Mouse (Mus musculus) hindbrain, postnatal 0 days (tissue): ENCODE results near the gene Cfap61. TPM values are rescaled to one million over a fixed set of nuclear protein-coding genes. Genes with fewer than 3 reads are reported as not detected.
A peak's percentile ranks its signal among the peaks of the same experiment; 100 is the strongest.

Experiments used
- ATAC-seq: fragments of 200-750 bp; cut with Nextera tagmentation; 2 replicates; pipeline ENCODE4 v1.8.0; 2017; ENCODE audit warnings: mild to moderate bottlenecking, moderate TSS enrichment, moderate library complexity
- DNase-seq: peaks from one replicate; pipeline ENCODE4 v3.0.0-alpha.2; 2015; ENCODE audit warnings: low spot score
- H3K27ac ChIP-seq: fragments of 300-500 bp; sonication (generic); 2 replicates; pipeline ENCODE4 v1.5.1; 2014; ENCODE audit warnings: mild to moderate bottlenecking
- H3K27me3 ChIP-seq: fragments of 300-500 bp; sonication (generic); 2 replicates; pipeline ENCODE4 v1.6.1; 2014; ENCODE audit warnings: low read length, mixed read lengths; ENCODE audit not compliant: insufficient read depth
- H3K36me3 ChIP-seq: fragments of 300-500 bp; sonication (generic); 2 replicates; pipeline ENCODE4 v1.6.1; 2014; ENCODE audit warnings: low read length, mixed read lengths; ENCODE audit not compliant: insufficient read depth
- H3K4me1 ChIP-seq: fragments of 300-500 bp; sonication (generic); 2 replicates; pipeline ENCODE4 v1.6.1; 2014; ENCODE audit warnings: antibody characterized with exemption, low read length, mixed read lengths; ENCODE audit not compliant: insufficient read depth
- H3K4me2 ChIP-seq: fragments of 300-500 bp; sonication (generic); 2 replicates; pipeline ENCODE4 v1.6.1; 2014; ENCODE audit warnings: low read depth, mild to moderate bottlenecking, low read length, moderate library complexity, mixed read lengths
- H3K4me3 ChIP-seq: fragments of 300-500 bp; sonication (generic); 2 replicates; pipeline ENCODE4 v1.5.1; 2014; ENCODE audit warnings: low read length
- H3K9ac ChIP-seq: fragments of 300-500 bp; sonication (generic); replicated peaks from 2 replicates; pipeline ENCODE4 v1.6.1; 2014; ENCODE audit warnings: mild to moderate bottlenecking, low read length, moderate library complexity, mixed read lengths
- H3K9me3 ChIP-seq: fragments of 300-500 bp; sonication (generic); 2 replicates; pipeline ENCODE4 v1.6.1; 2016; ENCODE audit warnings: low read length, mixed read lengths
- CTCF ChIP-seq: IDR thresholded peaks from 2 replicates; pipeline ENCODE4 v1.5.1; 2016; ENCODE audit warnings: antibody characterized with exemption, control low read depth, low read depth
- WGBS: fragments of 180-500 bp; shearing (Covaris S2); extraction: QIAGEN DNeasy Blood & Tissue Kit; methylation state at CpG from one replicate; pipeline ENCODE4 v1.1.7; 2014; 5-methylcytosine and 5-hydroxymethylcytosine counted together
- polyA plus RNA-seq: library from polyadenylated mRNA; unstranded; fragments of >200 nt; fragmentation: Nextera tagmentation; extraction: Ambion mirVana; gene quantifications from 2 replicates; pipeline ENCODE4 v1.2.1, GENCODE M21; 2015
- total RNA-seq: library from RNA; depleted of rRNA; stranded (reverse); fragments of >200 nt; gene quantifications from 2 replicates; pipeline ENCODE4 v1.2.3, GENCODE M21; 2014; rRNA removed

The Cfap61 gene
- total and polyA plus RNA-seq, 2 experiments from 2014 or later, result 3.7 to 4.1 TPM

DNA sequence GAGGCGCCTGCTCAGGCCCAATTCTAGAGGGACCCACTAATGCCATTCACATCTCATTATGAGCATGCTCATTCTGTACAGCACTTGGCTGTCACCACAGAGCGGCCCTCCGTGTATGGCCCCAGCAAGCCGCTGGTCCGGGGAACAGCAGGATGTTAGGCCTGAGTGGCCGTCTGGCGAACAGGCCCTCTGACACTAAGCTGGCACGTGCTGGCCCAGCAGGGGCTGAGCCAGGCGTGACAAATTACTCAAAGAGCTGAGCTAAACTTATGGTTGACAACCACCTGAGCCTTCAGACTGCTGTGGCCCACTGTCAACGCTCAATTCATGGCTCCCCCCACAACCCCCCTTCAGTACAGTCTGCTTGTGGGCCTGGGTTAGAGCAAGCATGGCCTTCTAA, 327.6 kb downstream of the Cfap61 start:
- H3K36me3 ChIP-seq, result no peaks in the 10 kb centered on the region
- no peak for TF ChIP-seq CTCF
- WGBS, result 14% methylated on average over 10 of the region's 10 CpGs
- peaks cover 15% of the 10 kb centered on the region; the same call in 1 of the 2 replicates for H3K4me1 ChIP-seq
- ATAC-seq, result peak; percentile 89
- H3K9ac ChIP-seq, result no peak overlapping the region
- peak overlapping the region; percentile 28; the same call in 1 of the 2 replicates for H3K27ac ChIP-seq
- DNase-seq, result peak; percentile 78
- H3K27me3 ChIP-seq, result no peaks in the 10 kb centered on the region
- no peaks in the 10 kb centered on the region for H3K9me3 ChIP-seq
- H3K4me2 ChIP-seq, result no peak overlapping the region
- no peak overlapping the region for H3K4me3 ChIP-seq

DNA sequence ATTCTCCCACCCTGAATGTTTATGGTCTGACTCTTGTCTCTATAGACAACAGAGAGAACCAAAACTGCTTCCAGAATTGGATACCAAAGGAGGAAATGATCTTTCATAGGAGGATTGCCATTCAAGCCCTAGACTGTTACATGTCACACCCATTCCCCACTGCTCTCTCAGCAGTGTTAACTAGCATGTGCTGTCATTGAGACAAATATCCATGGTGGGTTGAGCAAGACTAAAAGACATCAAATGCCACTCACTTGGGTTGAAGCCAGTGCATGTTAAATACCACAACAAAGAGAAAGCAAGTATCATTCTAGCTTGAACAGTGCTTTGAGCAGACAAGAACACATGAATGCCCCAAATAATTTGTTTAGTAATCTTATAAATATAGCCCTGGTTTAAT, 328.4 kb downstream of the Cfap61 start:
- Histone ChIP-seq H3K4me3 (no peak overlapping the region), H3K36me3 (no peaks in the 10 kb centered on the region), H3K9ac (no peak overlapping the region), H3K27me3 (no peaks in the 10 kb centered on the region), H3K4me1 (peaks cover 15% of the 10 kb centered on the region; the same call in 1 of the 2 replicates), H3K27ac (no peak overlapping the region), H3K4me2 (no peak overlapping the region), H3K9me3 (no peaks in the 10 kb centered on the region)
- DNase-seq, result no peak
- ATAC-seq, result no peak
- no peak for TF ChIP-seq CTCF

Other genes with a start within 250 kb of the Cfap61 start
- gene Naa20, start 32.7 kb upstream of the Cfap61 start, total RNA-seq, result 104 and 105 TPM in 2 replicates
- gene Naa20, start 32.7 kb upstream of the Cfap61 start, polyA plus RNA-seq, result 166 and 168 TPM in 2 replicates
- gene Crnkl1, start 230 bp downstream of the Cfap61 start, total RNA-seq, result 12.3 and 14.6 TPM in 2 replicates
- 15.1 and 19.6 TPM in 2 replicates for gene Crnkl1, start 230 bp downstream of the Cfap61 start, polyA plus RNA-seq